Mouse (Mus musculus) heart, embryonic 11.5 days (tissue): ENCODE results near the gene Slc6a17. TPM values are rescaled to one million over a fixed set of nuclear protein-coding genes. Genes with fewer than 3 reads are reported as not detected.

Experiments used
- ATAC-seq: fragments of 200-750 bp; cut with Nextera tagmentation; replicated peaks from 2 replicates; pipeline ENCODE4 v1.8.0; 2017; ENCODE audit warnings: moderate library complexity; ENCODE audit not compliant: insufficient number of reproducible peaks, low FRiP score, low TSS enrichment
- H3K27ac ChIP-seq: fragments of 300-500 bp; sonication (generic); 2 replicates; pipeline ENCODE4 v1.5.1; 2014; ENCODE audit warnings: mild to moderate bottlenecking, low read depth, low read length
- H3K27me3 ChIP-seq: fragments of 300-500 bp; sonication (generic); 2 replicates; pipeline ENCODE4 v1.6.1; 2014; ENCODE audit warnings: mild to moderate bottlenecking, low read length, mixed read lengths; ENCODE audit not compliant: control insufficient read depth, insufficient read depth
- H3K36me3 ChIP-seq: fragments of 300-500 bp; sonication (generic); 2 replicates; pipeline ENCODE4 v1.6.1; 2014; ENCODE audit warnings: mild to moderate bottlenecking, low read length, moderate library complexity, mixed read lengths; ENCODE audit not compliant: control insufficient read depth, insufficient read depth
- H3K4me1 ChIP-seq: fragments of 300-500 bp; sonication (generic); 2 replicates; pipeline ENCODE4 v1.6.1; 2014; ENCODE audit warnings: low read length; ENCODE audit not compliant: control insufficient read depth, insufficient read depth
- H3K4me2 ChIP-seq: fragments of 300-500 bp; sonication (generic); 2 replicates; pipeline ENCODE4 v1.6.1; 2014; ENCODE audit warnings: mild to moderate bottlenecking, moderate library complexity
- H3K4me3 ChIP-seq: fragments of 300-500 bp; sonication (generic); 2 replicates; pipeline ENCODE4 v1.5.1; 2014; ENCODE audit warnings: low read depth, low read length
- H3K9ac ChIP-seq: fragments of 300-500 bp; sonication (generic); 2 replicates; pipeline ENCODE4 v1.6.1; 2014; ENCODE audit warnings: mild to moderate bottlenecking, low read depth, low read length, moderate library complexity
- H3K9me3 ChIP-seq: fragments of 300-500 bp; sonication (generic); replicated peaks from 2 replicates; pipeline ENCODE4 v1.6.1; 2016; ENCODE audit warnings: low read length; ENCODE audit not compliant: control insufficient read depth
- WGBS: fragments of 180-500 bp; shearing (Covaris S2); extraction: QIAGEN DNeasy Blood & Tissue Kit; methylation state at CpG from one replicate; pipeline ENCODE4 v1.1.7; 2014; ENCODE audit not compliant: insufficient replicate concordance; 5-methylcytosine and 5-hydroxymethylcytosine counted together
- polyA plus RNA-seq: library from polyadenylated mRNA; unstranded; fragments of >200 nt; fragmentation: Nextera tagmentation; extraction: Ambion mirVana; gene quantifications from 2 replicates; pipeline ENCODE4 v1.2.1, GENCODE M21; 2014

The Slc6a17 gene
- polyA plus RNA-seq, 1 experiment from 2014 or later = 4.0 TPM

DNA sequence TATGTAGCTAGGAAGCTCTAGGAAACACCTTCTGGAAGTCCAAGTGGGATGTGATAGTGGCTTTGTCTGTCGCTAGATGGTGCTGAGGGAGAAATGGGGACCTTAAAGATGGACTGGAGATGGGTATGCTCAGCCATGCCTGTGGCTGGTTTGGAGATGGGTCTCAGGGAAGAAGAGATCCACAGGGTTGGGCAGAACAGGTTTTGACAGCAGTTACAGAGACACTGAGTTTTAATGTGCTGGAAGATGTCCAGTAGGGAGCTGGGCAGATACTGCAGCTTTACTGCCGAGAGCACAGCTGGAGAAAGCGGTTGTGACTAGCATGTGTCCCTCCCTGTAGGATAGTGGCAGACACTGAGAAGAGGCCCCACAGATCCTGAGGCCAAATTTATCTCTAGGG lies 37.2 kb downstream of the Slc6a17 start:
- Histone ChIP-seq H3K9me3 (no peaks in the 10 kb centered on the region), H3K36me3 (no peaks in the 10 kb centered on the region), H3K4me2 (no peak overlapping the region), H3K27me3 (no peaks in the 10 kb centered on the region), H3K9ac (no peak overlapping the region), H3K4me1 (peaks cover 6% of the 10 kb centered on the region; the same call in 1 of the 2 replicates), H3K27ac (no peak overlapping the region), H3K4me3 (no peak overlapping the region)
- 47% methylated on average over 3 of the region's 3 CpGs for WGBS
- no peak for ATAC-seq

DNA sequence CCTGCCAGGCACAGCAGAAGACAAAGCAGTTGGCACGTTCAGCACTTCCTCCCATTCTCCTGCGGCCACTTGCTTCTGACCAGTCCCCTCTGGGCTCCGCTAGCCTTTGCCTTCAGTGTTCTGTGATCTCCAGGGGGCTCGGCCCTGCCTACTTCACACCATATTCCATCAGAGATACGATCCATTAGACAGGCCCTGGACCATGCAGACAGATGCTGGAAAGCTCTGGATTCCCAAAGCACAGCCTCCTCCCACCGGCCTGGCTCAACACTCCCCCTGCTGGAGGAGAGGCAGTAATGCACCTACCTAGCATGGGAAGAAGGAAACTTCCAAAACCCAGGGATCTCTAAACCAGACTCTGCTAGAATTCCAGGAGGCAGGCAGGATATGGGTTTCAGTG lies 45.6 kb downstream of the Slc6a17 start:
- no peak overlapping the region for H3K27ac ChIP-seq
- no peak overlapping the region for H3K4me2 ChIP-seq
- H3K9me3 ChIP-seq = no peaks in the 10 kb centered on the region
- no peaks in the 10 kb centered on the region for H3K4me1 ChIP-seq
- ATAC-seq = no peak
- peaks cover 12% of the 10 kb centered on the region for H3K27me3 ChIP-seq
- WGBS = 40% methylated on average over 6 of the region's 6 CpGs
- no peaks in the 10 kb centered on the region for H3K36me3 ChIP-seq
- no peak overlapping the region for H3K9ac ChIP-seq
- H3K4me3 ChIP-seq = no peak overlapping the region

DNA sequence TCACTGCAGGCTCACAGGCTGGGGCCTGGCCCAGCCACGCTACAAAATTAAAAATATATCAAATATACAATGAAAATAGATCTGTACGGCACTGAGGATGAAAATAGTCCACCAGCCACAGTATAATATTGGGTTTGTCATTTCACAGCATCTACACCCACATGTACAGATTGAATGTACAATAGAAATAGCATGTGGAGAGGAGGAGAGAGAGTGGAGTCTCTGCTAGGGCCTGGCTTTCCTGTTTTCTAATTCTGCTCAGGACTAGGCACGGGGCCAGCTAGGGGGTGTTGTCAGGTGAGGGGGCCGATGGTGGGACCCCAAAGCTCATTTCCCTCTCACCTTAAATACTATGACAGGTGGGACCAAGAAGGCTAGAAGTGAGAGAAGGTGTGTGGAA lies 48.8 kb downstream of the Slc6a17 start:
- ATAC-seq = no peak
- 67% methylated on average over 4 of the region's 4 CpGs for WGBS
- H3K4me3 ChIP-seq = no peak overlapping the region

DNA sequence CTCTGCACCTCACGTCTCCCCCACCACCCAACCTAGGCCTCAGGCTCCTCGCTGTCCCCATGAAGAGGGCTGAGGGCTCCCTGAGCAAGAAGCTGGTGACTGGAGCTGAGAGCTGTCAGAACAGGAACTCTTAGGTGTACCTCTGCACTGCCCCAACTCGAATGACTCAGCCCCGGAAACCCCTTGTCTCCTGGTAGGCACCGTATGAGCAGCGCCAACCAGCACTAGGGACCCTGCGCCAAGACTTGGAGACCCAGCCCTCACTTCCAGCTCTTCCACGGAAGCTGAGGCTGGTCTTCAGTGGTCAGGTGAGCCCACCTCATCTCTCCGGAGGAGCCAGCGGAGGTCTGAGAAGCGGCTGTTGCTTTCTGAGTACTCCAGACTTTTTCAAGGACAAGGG lies 49.7 kb downstream of the Slc6a17 start:
- H3K4me1 ChIP-seq = no peaks in the 10 kb centered on the region
- no peak overlapping the region for H3K27ac ChIP-seq
- no peaks in the 10 kb centered on the region for H3K9me3 ChIP-seq
- 72% methylated on average over 11 of the region's 11 CpGs for WGBS
- no peak overlapping the region for H3K4me3 ChIP-seq
- peaks cover 25% of the 10 kb centered on the region for H3K27me3 ChIP-seq
- H3K4me2 ChIP-seq = no peak overlapping the region
- ATAC-seq = no peak
- no peaks in the 10 kb centered on the region for H3K36me3 ChIP-seq
- H3K9ac ChIP-seq = no peak overlapping the region

More for the DNA sequence above, 48.8 kb downstream of the Slc6a17 start:
- Histone ChIP-seq H3K4me1 (no peaks in the 10 kb centered on the region), H3K36me3 (no peaks in the 10 kb centered on the region), H3K27me3 (peaks cover 21% of the 10 kb centered on the region), H3K9me3 (no peaks in the 10 kb centered on the region), H3K27ac (no peak overlapping the region), H3K4me2 (no peak overlapping the region), H3K9ac (no peak overlapping the region)

DNA sequence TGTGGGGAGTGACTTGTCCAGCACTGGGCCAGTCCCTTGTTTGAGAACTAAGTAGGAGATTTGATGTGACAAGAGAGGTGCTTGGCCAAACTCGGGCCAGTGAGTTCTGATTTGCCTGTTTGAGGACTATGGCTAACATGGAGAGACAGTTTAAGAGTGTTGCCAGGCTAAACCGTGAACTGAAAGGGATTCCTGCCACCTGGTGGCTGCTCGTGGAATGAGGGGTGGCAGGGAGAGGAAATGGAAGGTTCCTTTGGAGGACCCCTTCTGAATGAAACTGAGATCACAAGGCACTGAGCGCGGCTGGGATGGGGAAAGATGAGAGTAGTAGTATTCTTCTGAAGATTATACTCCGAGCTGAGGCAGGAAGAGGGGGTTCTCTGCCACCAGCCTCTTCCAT lies 51.2 kb downstream of the Slc6a17 start:
- peaks cover 34% of the 10 kb centered on the region for H3K27me3 ChIP-seq
- no peak for ATAC-seq
- 7% methylated on average over 6 of the region's 6 CpGs for WGBS

DNA sequence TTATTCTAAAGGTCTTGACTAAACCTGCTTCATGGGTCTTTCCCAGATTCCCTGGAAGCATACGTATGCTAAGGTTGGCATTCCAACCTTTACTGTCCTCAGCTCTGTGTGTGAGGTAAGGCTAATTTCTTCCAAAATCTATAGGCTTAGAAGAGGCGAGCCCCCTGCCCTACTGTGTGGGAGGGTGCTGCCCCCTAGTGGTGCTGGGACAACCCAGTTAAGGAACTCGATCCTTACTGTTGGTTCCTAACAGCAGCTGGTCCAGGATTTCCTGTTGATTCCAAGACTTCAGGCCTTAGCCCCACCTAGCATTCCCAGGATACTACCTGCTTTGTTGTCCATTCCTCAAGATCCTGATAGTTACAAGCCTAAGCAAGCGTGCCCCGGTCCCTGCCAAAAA lies 55.7 kb downstream of the Slc6a17 start:
- no peak overlapping the region for H3K4me3 ChIP-seq
- ATAC-seq = no peak
- peaks cover 10% of the 10 kb centered on the region; the same call in 1 of the 2 replicates for H3K4me1 ChIP-seq
- no peaks in the 10 kb centered on the region for H3K36me3 ChIP-seq
- no peak overlapping the region for H3K27ac ChIP-seq
- H3K4me2 ChIP-seq = no peak overlapping the region
- H3K9me3 ChIP-seq = no peaks in the 10 kb centered on the region
- 10% methylated on average over 5 of the region's 5 CpGs for WGBS
- H3K9ac ChIP-seq = no peak overlapping the region
- H3K27me3 ChIP-seq = peaks cover 70% of the 10 kb centered on the region

More for the DNA sequence above, 51.2 kb downstream of the Slc6a17 start:
- H3K27ac ChIP-seq = no peak overlapping the region
- no peak overlapping the region for H3K9ac ChIP-seq
- H3K36me3 ChIP-seq = no peaks in the 10 kb centered on the region
- no peak overlapping the region for H3K4me2 ChIP-seq
- H3K9me3 ChIP-seq = no peaks in the 10 kb centered on the region
- no peaks in the 10 kb centered on the region for H3K4me1 ChIP-seq
- no peak overlapping the region for H3K4me3 ChIP-seq

DNA sequence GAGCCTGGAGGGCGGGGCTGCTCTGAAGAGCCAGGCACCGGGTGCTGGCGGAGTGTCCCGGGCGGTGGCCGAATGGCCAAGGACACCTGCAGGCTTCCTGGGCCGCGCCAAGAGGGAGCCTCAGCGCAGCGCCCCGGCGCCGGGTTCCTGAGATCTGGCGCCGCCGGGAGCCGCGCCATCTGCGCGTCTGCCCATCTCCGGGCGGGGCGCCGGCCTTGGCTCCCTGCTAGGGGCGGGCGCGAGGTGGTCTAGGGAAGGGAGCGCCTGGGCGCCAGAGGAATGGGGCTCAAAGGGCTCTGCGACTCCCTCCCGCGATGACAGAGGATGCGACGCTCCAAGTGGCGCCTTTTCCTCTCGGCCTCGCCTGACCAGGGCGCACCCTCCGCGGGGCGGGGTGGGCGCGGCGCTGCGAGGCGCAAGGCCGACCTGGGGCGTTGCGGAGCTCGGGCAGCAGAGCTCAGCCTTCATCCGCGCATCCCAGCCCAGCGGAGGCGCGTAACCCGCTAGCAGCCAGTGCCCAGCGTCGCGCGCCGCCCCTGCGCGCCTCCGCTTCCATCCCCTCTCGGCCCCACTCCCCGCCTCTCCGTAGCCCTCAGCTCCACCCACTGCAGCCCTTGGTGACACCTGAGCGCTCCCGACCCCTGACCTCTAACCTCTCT lies 57.9 kb downstream of the Slc6a17 start:
- under 1% methylated on average over 56 of the region's 69 CpGs for WGBS
- H3K9ac ChIP-seq = peak overlapping the region; percentile 35; the same call in 1 of the 2 replicates
- H3K27me3 ChIP-seq = peaks cover 86% of the 10 kb centered on the region
- H3K9me3 ChIP-seq = no peaks in the 10 kb centered on the region
- peak overlapping the region; percentile 57 for H3K4me3 ChIP-seq
- no peaks in the 10 kb centered on the region for H3K36me3 ChIP-seq
- peak; percentile 11; the same call in 1 of the 2 replicates for ATAC-seq
- H3K27ac ChIP-seq = no peak overlapping the region
- H3K4me1 ChIP-seq = peaks cover 10% of the 10 kb centered on the region; the same call in 1 of the 2 replicates
- peak overlapping the region; percentile 94 for H3K4me2 ChIP-seq

DNA sequence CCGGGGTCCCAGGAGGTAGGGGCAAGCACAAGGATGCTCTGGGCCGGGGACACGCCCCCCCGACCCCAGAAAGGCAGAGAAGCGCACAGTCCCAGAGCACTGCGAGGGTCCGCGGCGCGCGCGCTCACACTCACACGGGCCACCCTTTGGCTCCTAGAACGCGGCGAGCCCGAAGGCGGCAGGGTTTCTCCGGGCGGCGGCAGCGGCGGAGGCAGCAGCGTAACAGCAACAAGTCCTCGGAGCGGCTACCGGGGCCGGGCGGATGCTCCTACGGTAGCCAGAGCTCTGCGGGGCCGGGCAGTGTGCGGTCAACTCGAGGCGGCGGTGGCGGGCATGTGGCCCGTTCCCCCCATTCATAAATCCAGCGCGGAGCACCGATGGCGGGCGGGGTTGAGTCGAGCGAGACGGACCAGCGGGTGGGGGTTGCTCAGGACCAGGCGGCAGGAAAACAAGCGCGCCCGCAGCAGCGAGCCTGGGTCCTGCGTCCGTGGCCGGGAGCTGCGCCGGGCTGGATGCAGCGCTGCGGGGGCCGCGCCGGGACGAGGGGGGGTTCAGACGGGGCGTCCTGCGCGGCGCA lies 58.5 kb downstream of the Slc6a17 start, which contains the start of gene Kcnc4:
Gene Kcnc4, minus strand, starts transcription at position 357 of the 577 bp plus-strand sequence.
- ATAC-seq = peak; percentile 39
- peak within 1 kb of the TSS; percentile 94 for H3K4me2 ChIP-seq
- peak within 1 kb of the TSS; percentile 57 for H3K4me3 ChIP-seq
- H3K9ac ChIP-seq = peak within 1 kb of the TSS; percentile 35; the same call in 1 of the 2 replicates
- no peaks in the 10 kb centered on the region for H3K36me3 ChIP-seq
- under 1% methylated on average over 66 of the region's 68 CpGs for WGBS
- no peak within 1 kb of the TSS for H3K27ac ChIP-seq
- H3K27me3 ChIP-seq = peaks cover 84% of the 10 kb centered on the region
- no peaks in the 10 kb centered on the region for H3K9me3 ChIP-seq
- peaks cover 10% of the 10 kb centered on the region; the same call in 1 of the 2 replicates for H3K4me1 ChIP-seq
